Mouse (Mus musculus) embryonic stem cell, embryonic (primary cell): ENCODE measurements around the gene Tmem150b.

Experiments used
- CTCF ChIA-PET, 4 experiments: fragments of 300-600 bp in 2 of 4; fragments of 350-600 bp in 2 of 4; sonication (Branson Sonifier 250); formaldehyde crosslinking; loops; one replicate each; lab custom pipeline; 2022; ENCODE audit warnings: inconsistent platforms in 2 of 4; lab: Charles Lee
- POLR2A ChIA-PET, 4 experiments: fragments of 300-600 bp in 2 of 4; fragments of 350-600 bp in 2 of 4; sonication (Branson Sonifier 250); formaldehyde crosslinking; loops; one replicate each; lab custom pipeline; 2022; ENCODE audit warnings: antibody characterized with exemption in 4 of 4, inconsistent platforms in 1 of 4; lab: Charles Lee

Gene Tmem150b

GRCm38 (mm10) chr7:4741672-4742481 lies 16.8 kb upstream of the Tmem150b start:
- POLR2A ChIA-PET: interaction anchor here (0.6 to 10.9 kb wide), 33 partner anchors 9 to 275 kb away, joined by 3 to 419 read pairs (median 4); partner anchors contain the start of genes Cox6b2 (in 3 of the 4), Rpl28 (in 3 of the 4), Hspbp1 (in 2 of the 4) and Tmem238 (in 2 of the 4)
- CTCF ChIA-PET: interaction anchor here in 2 of 4 experiments (0.5 to 1.2 kb wide), 2 partner anchors 88 to 319 kb away, joined by 3 read pairs; no protein-coding TSS in a partner anchor

DNA sequence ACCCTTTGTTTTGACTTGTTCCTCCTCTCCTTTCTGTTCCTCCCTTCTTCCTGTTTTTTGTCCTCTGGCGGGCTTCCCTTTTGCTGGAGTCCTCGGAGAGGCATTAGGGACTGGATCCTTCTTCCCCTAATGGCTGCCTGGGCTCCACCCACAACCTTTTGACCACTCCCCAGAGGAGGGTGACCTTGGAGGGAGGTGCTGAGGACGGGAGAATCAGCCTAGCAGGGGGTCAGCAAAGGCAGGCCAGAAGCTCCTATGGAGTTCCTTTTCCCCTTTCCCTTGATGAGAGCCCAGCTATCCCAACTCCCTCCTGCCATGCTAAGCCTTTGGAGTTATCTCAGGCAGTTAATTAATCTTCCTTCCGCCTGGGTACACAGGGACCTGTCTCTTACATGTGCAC lies 16.1 kb upstream of the Tmem150b start:
- CTCF ChIA-PET: interaction anchor here in 2 of 4 experiments (0.5 to 1.6 kb wide), 2 partner anchors 51 to 320 kb away, joined by 3 to 5 read pairs; partner anchors contain the start of gene Rpl28 (in 1 of the 2)
- POLR2A ChIA-PET: interaction anchor here (0.5 to 10.9 kb wide), 34 partner anchors 10 to 617 kb away, joined by 3 to 419 read pairs (median 4); partner anchors contain the start of genes Cox6b2 (in 3 of the 4), Rpl28 (in 3 of the 4), Hspbp1 (in 2 of the 4) and Ube2s (in 2 of the 4)

DNA sequence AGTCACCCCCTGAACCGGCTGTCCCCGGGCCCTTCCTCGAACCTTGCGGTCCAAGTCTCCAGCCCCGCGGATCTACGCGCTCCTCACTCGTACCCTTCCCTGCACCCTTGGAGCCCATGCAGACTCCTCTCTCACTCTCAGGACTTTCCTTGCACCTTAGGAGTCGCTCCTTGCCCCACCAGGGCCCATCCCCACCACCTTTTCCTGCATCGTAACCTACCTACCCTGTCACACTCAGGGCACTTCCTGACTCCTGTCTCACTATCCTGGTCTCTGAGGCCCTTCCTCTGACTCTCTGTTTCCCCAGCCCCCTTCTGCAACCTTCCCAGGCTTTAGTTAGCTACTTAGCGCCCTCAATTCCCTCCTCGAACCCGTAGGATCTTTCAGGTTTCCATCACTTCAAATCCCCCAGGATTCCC lies 15.3 kb upstream of the Tmem150b start:
- POLR2A ChIA-PET: interaction anchor here (0.6 to 10.9 kb wide), 75 partner anchors 8 to 1533 kb away, joined by 3 to 419 read pairs (median 6); partner anchors contain the start of genes Cox6b2 (in 3 of the 4), Isoc2a (in 3 of the 4), Rpl28 (in 3 of the 4) and Tmem238 (in 3 of the 4)
- CTCF ChIA-PET: interaction anchor here in 3 of 4 experiments (0.6 to 2.0 kb wide), 13 partner anchors 8 to 231 kb away, joined by 3 to 23 read pairs (median 3); partner anchors contain the start of genes Cox6b2 (in 1 of the 3), Isoc2a (in 1 of the 3), Rpl28 (in 1 of the 3) and Tmem150b (in 1 of the 3)

DNA sequence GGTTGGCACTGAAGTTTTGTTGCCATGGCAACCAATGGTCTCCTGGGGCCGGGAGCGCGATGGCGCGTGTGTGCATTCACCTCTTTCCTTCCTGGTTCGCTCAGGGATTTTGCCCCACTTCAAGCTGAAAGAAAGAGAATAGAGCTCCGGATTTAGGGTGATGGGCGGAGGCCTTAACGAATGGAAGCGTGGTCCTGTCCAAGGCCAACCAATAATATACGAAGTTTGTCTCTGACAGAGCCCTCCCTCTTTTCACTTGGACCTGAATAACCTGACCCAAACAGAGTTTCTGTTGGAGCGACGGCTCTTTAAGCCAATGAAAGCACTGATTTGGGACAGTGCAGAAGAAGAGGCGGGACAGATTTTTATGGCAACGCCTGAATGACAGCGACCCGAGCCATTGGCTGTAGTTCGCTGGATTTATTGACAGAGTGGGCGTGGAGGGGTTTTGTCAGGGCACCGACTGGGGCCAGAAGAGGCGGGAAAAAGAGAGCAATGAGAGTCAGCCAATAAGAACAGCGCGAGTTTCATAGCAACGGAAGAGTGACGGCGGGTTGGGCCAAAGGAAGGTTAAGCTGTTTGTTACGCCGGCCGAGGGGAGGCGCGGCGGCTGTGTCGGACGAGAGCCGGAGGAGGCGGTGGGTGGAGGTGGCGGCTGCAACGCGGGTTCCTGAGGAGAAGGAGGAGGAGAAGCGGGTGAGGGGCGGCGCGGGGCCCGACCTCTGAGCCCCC lies 14.7 kb upstream of the Tmem150b start, which contains the start of gene Kmt5c:
Kmt5c (plus strand) TSS at position 572 of the 732 bp plus-strand sequence.
- ChIA-PET CTCF (interaction anchor here (0.6 to 2.0 kb wide), 17 partner anchors 9 to 231 kb away, joined by 3 to 23 read pairs (median 3); partner anchors contain the start of genes Cox6b2 (in 1 of the 4), Hspbp1 (in 1 of the 4), Isoc2a (in 1 of the 4) and Rpl28 (in 1 of the 4)), POLR2A (interaction anchor here (0.5 to 10.9 kb wide), 122 partner anchors 9 to 1532 kb away, joined by 3 to 419 read pairs (median 4); partner anchors contain the start of genes Cox6b2 (in 3 of the 4), Hspbp1 (in 3 of the 4), Isoc2a (in 3 of the 4) and Rpl28 (in 3 of the 4))

- POLR2A ChIA-PET: interaction anchor here (0.6 to 10.9 kb wide), 102 partner anchors 9 to 1328 kb away, joined by 3 to 419 read pairs (median 5); partner anchors contain the start of genes Cox6b2 (in 3 of the 4), Hspbp1 (in 3 of the 4), Rpl28 (in 3 of the 4) and Tmem238 (in 3 of the 4)
- CTCF ChIA-PET: interaction anchor here in 3 of 4 experiments (0.6 to 2.0 kb wide), 12 partner anchors 13 to 230 kb away, joined by 3 to 23 read pairs (median 4); partner anchors contain the start of genes Cox6b2 (in 1 of the 3), Hspbp1 (in 1 of the 3), Isoc2a (in 1 of the 3) and Tmem150b (in 1 of the 3)
Observed at GRCm38 (mm10) chr7:4739041-4739543, 14.0 kb upstream of the Tmem150b start.

GRCm38 (mm10) chr7:4732968-4733392 lies 7.9 kb upstream of the Tmem150b start:
- POLR2A ChIA-PET: interaction anchor here in 2 of 4 experiments (0.7 to 2.8 kb wide), 4 partner anchors 19 to 60 kb away, joined by 3 to 13 read pairs (median 5); partner anchors contain the start of genes Cox6b2 (in 1 of the 2), Rpl28 (in 1 of the 2) and Tmem238 (in 1 of the 2)
- CTCF ChIA-PET: interaction anchor here in 2 of 4 experiments (0.6 to 1.1 kb wide), 2 partner anchors 28 to 60 kb away, joined by 3 to 4 read pairs; partner anchors contain the start of gene Rpl28 (in 1 of the 2)

GRCm38 (mm10) chr7:4731090-4731489 lies 6.0 kb upstream of the Tmem150b start:
- ChIA-PET CTCF (interaction anchor here in 1 of 4 experiments (0.6 kb wide), 1 partner anchor 31 kb away, joined by 3 read pairs; no protein-coding TSS in a partner anchor), POLR2A (interaction anchor here in 3 of 4 experiments (0.6 to 2.0 kb wide), 7 partner anchors 8 to 81 kb away, joined by 3 to 10 read pairs (median 4); partner anchors contain the start of genes Kmt5c (in 2 of the 3), Cox6b2 (in 1 of the 3) and Ube2s (in 1 of the 3))

- ChIA-PET CTCF (interaction anchor here in 3 of 4 experiments (0.7 to 2.0 kb wide), 7 partner anchors 15 to 167 kb away, joined by 3 to 16 read pairs (median 3); partner anchors contain the start of gene Kmt5c (in 1 of the 3)), POLR2A (interaction anchor here in 3 of 4 experiments (0.8 to 5.5 kb wide), 22 partner anchors 11 to 142 kb away, joined by 3 to 38 read pairs (median 5); partner anchors contain the start of genes Cox6b2 (in 3 of the 3), Hspbp1 (in 2 of the 3), Kmt5c (in 2 of the 3) and Rpl28 (in 2 of the 3))
Observed at GRCm38 (mm10) chr7:4724359-4724758, 690 bp downstream of the Tmem150b start.

DNA sequence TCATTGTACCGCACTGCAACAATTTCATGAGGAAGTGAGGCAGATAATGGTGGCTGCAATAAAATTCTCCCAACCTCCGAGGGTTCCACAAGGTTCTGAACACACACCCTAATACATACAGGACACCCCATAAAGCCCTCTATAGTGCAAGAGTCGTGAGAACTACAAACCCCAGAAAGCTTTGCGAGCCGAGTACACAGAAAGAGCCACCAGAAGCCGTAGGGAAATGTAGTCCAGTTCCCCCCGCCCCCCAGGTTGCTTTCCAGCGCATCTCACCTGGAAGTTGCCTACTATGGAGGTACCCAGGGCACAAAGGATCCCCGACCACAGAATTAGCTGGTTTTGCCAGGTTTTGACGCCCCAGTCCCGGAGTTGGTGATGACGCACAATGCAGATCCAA lies 1.5 kb downstream of the Tmem150b start:
- CTCF ChIA-PET: interaction anchor here in 3 of 4 experiments (0.7 to 2.0 kb wide), 6 partner anchors 16 to 87 kb away, joined by 3 to 16 read pairs (median 4); partner anchors contain the start of gene Kmt5c (in 1 of the 3)
- POLR2A ChIA-PET: interaction anchor here in 3 of 4 experiments (0.7 to 5.5 kb wide), 25 partner anchors 11 to 252 kb away, joined by 3 to 38 read pairs (median 5); partner anchors contain the start of genes Cox6b2 (in 3 of the 3), Ube2s (in 3 of the 3), Hspbp1 (in 2 of the 3) and Kmt5c (in 2 of the 3)

GRCm38 (mm10) chr7:4719276-4719675 lies 5.8 kb downstream of the Tmem150b start:
- POLR2A ChIA-PET: interaction anchor here in 3 of 4 experiments (0.6 to 2.3 kb wide), 13 partner anchors 11 to 178 kb away, joined by 3 to 9 read pairs (median 4); partner anchors contain the start of genes Cox6b2 (in 1 of the 3), Kmt5c (in 1 of the 3), Rpl28 (in 1 of the 3) and Ube2s (in 1 of the 3)
- CTCF ChIA-PET: interaction anchor here in 1 of 4 experiments (0.7 kb wide), 1 partner anchor 14 kb away, joined by 3 read pairs; no protein-coding TSS in a partner anchor

DNA sequence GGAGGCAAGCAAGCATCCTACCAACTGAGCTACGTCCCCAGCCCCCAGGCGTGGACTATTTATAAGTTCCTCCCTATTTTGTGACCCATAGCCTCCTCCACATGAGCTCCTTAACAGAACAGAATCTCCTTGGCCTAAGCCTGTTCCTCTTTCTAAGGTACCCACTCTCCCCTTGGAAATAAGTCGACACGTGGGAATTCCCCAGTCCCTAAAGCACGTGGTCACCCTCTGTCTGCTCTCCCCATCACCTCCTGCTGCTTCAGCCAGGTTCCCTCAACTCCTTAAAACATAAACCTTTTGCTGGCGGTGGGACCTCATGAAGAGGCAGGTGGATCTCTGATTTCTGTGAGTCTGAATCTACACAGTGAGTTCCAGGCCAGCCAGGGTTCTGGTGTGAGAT lies 8.1 kb downstream of the Tmem150b start:
- POLR2A ChIA-PET: interaction anchor here in 3 of 4 experiments (0.6 to 3.4 kb wide), 17 partner anchors 12 to 239 kb away, joined by 3 to 25 read pairs (median 3); partner anchors contain the start of genes Cox6b2 (in 2 of the 3), Kmt5c (in 2 of the 3), Rpl28 (in 2 of the 3) and Ube2s (in 1 of the 3)

DNA sequence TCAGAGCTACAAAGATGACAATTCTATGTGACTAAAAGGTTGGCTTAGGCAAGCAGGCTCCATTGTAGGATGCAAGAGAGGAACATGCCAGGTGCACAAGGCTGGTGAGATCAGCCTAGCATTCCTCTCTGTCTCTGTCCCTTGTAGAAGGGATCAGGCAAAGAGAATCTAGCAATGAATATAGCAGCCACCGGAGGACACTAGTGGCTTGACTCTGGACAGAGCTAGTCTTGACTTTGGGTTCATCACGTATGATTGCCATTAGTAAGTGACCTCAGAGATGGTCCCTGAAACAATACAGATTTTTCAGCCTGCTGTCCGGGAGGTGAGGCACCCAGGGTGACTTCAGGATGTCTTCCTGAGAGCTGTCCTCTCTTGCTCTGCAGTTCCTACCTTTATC lies 12.5 kb downstream of the Tmem150b start:
- POLR2A ChIA-PET: interaction anchor here in 3 of 4 experiments (0.7 to 3.7 kb wide), 10 partner anchors 10 to 100 kb away, joined by 3 to 19 read pairs (median 6); partner anchors contain the start of genes Kmt5c (in 2 of the 3), Ube2s (in 2 of the 3) and Rpl28 (in 1 of the 3)
- CTCF ChIA-PET: no interaction called here

More for the DNA sequence above, 8.1 kb downstream of the Tmem150b start:
- CTCF ChIA-PET: interaction anchor here in 2 of 4 experiments (0.6 to 1.4 kb wide), 5 partner anchors 11 to 301 kb away, joined by 3 to 4 read pairs (median 3); partner anchors contain the start of gene Cox6b2 (in 1 of the 2)

- POLR2A ChIA-PET: interaction anchor here (0.5 to 8.0 kb wide), 84 partner anchors 8 to 334 kb away, joined by 3 to 108 read pairs (median 5); partner anchors contain the start of genes Brsk1 (in 3 of the 4), Cox6b2 (in 3 of the 4), Hspbp1 (in 3 of the 4) and Rpl28 (in 3 of the 4)
- CTCF ChIA-PET: interaction anchor here (0.5 to 2.8 kb wide), 65 partner anchors 9 to 301 kb away, joined by 3 to 23 read pairs (median 4); partner anchors contain the start of genes Hspbp1 (in 3 of the 4), Kmt5c (in 2 of the 4), Rpl28 (in 2 of the 4) and Cox6b2 (in 1 of the 4)
Observed at GRCm38 (mm10) chr7:4705098-4705497, 20.0 kb downstream of the Tmem150b start.

DNA sequence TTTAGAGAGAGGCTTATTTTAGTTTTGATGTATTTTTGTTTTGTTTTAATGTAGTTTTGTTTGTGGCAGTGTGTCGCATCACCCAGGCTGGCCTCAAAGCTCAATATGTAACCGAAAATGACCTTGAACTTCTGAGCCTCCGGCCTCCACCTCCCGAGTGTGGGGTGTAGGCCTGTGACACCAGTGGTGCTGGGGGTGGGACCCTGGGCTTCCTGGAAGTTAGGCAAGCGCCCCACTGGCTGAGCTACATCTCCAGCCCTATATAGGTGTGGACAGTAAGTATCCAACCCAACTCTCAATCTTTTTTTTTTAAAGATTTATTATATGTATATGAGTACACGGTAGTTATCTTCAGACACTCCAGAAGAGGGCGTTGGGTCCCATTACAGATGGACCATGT lies 21.9 kb downstream of the Tmem150b start:
- ChIA-PET POLR2A (interaction anchor here (0.7 to 8.0 kb wide), 59 partner anchors 8 to 357 kb away, joined by 3 to 108 read pairs (median 7); partner anchors contain the start of genes Hspbp1 (in 3 of the 4), Kmt5c (in 3 of the 4), Rpl28 (in 3 of the 4) and Ube2s (in 3 of the 4)), CTCF (interaction anchor here in 2 of 4 experiments (1.1 to 2.8 kb wide), 7 partner anchors 11 to 251 kb away, joined by 3 to 22 read pairs (median 4); partner anchors contain the start of gene Hspbp1 (in 1 of the 2))
